Mouse (Mus musculus) bone marrow macrophage, adult 2 months (primary cell): ENCODE results near the gene Rbpj. TPM values are rescaled to one million over a fixed set of nuclear protein-coding genes. Genes with fewer than 3 reads are reported as not detected.
A peak's percentile ranks its signal among the peaks of the same experiment; 100 is the strongest.
"Not testable (repeated sequence)": the region's sequence is repeated elsewhere in the genome, so short reads cannot be mapped to it uniquely, and the experiment has no call there.

Source experiments
- H3K27ac ChIP-seq: 2 replicates; pipeline ENCODE4 v1.5.1; 2012; ENCODE audit warnings: low read depth, low read length; ENCODE audit not compliant: insufficient read depth
- H3K4me1 ChIP-seq: 2 replicates; pipeline ENCODE4 v1.6.1; 2012; ENCODE audit warnings: low read length; ENCODE audit not compliant: control insufficient read depth, insufficient read depth
- H3K4me3 ChIP-seq: 2 replicates; pipeline ENCODE4 v1.5.1; 2012; ENCODE audit warnings: mild to moderate bottlenecking, low read length, moderate library complexity; ENCODE audit not compliant: insufficient read depth
- CTCF ChIP-seq: IDR thresholded peaks from 2 replicates; pipeline ENCODE4 v1.5.1; 2012; ENCODE audit warnings: low read depth, mild to moderate bottlenecking, low read length, moderate library complexity
- POLR2A ChIP-seq: IDR thresholded peaks from 2 replicates; pipeline ENCODE4 v1.6.1; 2012; ENCODE audit warnings: mild to moderate bottlenecking, low read depth, low read length, borderline replicate concordance
- polyA plus RNA-seq: library from polyadenylated mRNA; stranded (reverse); fragments of >200 nt; gene quantifications from 2 replicates; pipeline ENCODE4 v1.2.4, GENCODE M21; 2012; ENCODE audit not compliant: missing spikeins, insufficient read depth, insufficient read length

The Rbpj gene
- polyA plus RNA-seq, 1 experiment = 136 TPM

- peak overlapping the region; percentile 57 for H3K4me3 ChIP-seq
- H3K27ac ChIP-seq = peak overlapping the region; percentile 100
- H3K4me1 ChIP-seq = peaks cover 73% of the 10 kb centered on the region
- TF ChIP-seq CTCF = no peak
- TF ChIP-seq POLR2A = no peak
Measured at GRCm38 (mm10) chr5:53539860-53540633, 74.1 kb downstream of the Rbpj start.

DNA sequence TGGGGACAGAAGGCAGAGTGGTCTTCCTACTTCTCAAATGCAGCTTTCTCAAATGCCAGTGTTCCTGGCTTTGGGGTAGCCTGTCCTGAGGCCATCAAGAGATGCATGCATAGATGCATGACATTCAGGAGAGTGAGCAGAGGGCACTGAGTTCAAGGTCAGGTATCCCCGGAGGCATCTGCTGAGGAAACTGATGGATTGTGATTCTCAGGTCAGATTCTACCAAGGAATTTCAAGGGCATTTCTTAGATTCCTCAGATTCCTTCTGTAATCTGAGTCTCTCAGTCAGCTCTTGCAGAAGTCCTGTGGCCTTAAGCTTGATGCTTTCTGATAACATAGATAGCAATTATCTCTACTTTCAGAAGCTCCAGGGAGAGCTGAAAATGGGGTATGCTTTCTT, 76.1 kb downstream of the Rbpj start:
- Histone ChIP-seq H3K4me1 (peaks cover 78% of the 10 kb centered on the region), H3K27ac (peak overlapping the region; percentile 90), H3K4me3 (no peak overlapping the region)
- TF ChIP-seq POLR2A = no peak
- no peak for TF ChIP-seq CTCF

GRCm38 (mm10) chr5:53543399-53543798, 77.4 kb downstream of the Rbpj start:
- peaks cover 77% of the 10 kb centered on the region for H3K4me1 ChIP-seq
- H3K27ac ChIP-seq = peak overlapping the region; percentile 90
- no peak for TF ChIP-seq CTCF
- TF ChIP-seq POLR2A = no peak
- H3K4me3 ChIP-seq = no peak overlapping the region

DNA sequence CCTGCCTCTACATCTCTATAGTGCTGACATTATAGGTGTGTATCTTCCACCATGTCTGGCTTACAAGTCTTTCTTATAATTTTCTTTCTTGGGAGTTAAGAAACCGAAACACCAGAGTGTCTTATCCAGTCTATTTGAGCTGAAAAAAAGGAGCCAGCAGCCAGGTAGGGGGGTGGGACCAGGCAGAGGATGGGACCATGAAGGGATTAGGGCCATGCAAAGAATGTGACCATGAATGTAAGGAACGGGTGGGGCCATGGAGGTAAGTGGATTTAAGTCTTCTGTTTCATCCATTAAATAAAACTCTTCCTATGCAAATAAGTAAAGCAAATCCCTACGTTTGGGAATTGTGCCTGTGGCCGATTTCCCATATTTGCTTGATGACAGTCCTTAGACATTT, 78.0 kb downstream of the Rbpj start:
- peak overlapping the region; percentile 90 for H3K27ac ChIP-seq
- peaks cover 71% of the 10 kb centered on the region for H3K4me1 ChIP-seq

DNA sequence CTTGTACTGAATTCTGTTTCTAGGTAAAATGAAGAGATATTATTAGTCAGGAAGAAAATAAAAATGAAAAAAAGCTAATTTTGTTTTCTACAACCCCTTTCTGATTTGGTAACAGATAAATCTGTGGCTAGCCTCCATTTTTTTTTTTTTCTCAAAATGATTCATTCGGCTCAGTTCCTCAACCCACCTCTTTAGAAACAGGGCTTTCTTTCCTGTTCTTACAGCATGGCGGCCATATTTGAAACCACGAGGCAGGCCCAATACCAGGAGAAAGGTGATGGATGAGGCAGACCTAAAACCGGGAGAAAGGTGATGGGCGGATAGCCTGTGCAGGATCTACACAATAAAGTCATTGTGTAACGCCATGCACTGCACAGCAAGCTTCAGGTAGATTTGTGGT, 80.5 kb downstream of the Rbpj start:
- Histone ChIP-seq H3K27ac (peak overlapping the region; percentile 87), H3K4me3 (peak overlapping the region; percentile 8)
- TF ChIP-seq POLR2A = no peak
- TF ChIP-seq CTCF = 0 out of 2 replicates have a peak, but pooled peaks have one; percentile 12

More for the DNA sequence above, 78.0 kb downstream of the Rbpj start:
- no peak overlapping the region for H3K4me3 ChIP-seq
- TF ChIP-seq POLR2A (no peak), CTCF (no peak)

GRCm38 (mm10) chr5:53546979-53547472, 81.1 kb downstream of the Rbpj start:
- TF ChIP-seq POLR2A = no peak
- no peak for TF ChIP-seq CTCF

More for the DNA sequence above, 80.5 kb downstream of the Rbpj start:
- H3K4me1 ChIP-seq = peaks cover 64% of the 10 kb centered on the region

GRCm38 (mm10) chr5:53550329-53550728, 84.4 kb downstream of the Rbpj start:
- H3K4me1 ChIP-seq = peaks cover 38% of the 10 kb centered on the region

More at GRCm38 (mm10) chr5:53546979-53547472, 81.1 kb downstream of the Rbpj start:
- Histone ChIP-seq H3K27ac (peak overlapping the region; percentile 87), H3K4me1 (peaks cover 62% of the 10 kb centered on the region), H3K4me3 (peak overlapping the region; percentile 14)

DNA sequence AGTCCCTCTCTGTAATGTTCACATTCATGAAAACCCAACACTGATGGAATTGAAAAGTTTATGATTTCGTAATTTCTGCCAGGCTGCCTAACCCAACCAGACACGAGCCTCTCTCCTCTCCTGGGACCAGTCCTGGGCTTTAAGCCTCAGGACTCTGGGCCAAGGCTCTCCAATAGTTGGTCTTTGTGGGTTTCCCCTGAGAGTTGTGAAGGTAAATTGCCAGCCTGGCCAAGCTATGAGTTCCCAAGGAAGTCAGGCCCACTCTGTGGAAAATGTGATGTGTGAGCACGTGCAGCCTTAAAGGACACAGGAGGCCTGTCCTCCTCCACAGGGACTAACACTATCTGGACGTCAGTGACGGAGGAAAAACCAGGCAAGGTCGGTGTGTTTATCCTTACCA, 85.4 kb downstream of the Rbpj start:
- Histone ChIP-seq H3K4me1 (peaks cover 29% of the 10 kb centered on the region), H3K4me3 (no peak overlapping the region), H3K27ac (no peak overlapping the region)
- TF ChIP-seq POLR2A (no peak), CTCF (no peak)

More at GRCm38 (mm10) chr5:53550329-53550728, 84.4 kb downstream of the Rbpj start:
- H3K27ac ChIP-seq, H3K4me3 ChIP-seq: not testable (repeated sequence)

DNA sequence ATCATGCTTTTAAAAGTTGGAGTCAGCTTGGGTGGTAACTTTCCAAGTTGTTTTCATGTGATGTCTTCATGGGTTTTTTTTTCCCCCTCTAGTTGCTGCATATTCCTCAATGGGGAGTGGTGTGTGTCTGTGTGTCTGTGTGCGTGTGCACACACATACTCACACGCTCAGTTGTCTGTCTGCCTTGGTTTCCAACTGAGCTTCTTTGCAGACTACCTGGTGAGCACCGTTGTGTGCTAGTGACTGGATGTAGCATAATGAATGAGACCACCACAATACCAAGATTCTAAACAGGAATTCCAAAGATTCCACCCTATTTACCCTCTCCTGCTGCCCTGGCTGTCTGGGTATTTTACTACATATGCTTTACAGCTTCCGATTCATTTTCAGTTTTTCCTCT, 86.0 kb downstream of the Rbpj start:
- no peak overlapping the region for H3K27ac ChIP-seq
- TF ChIP-seq CTCF = no peak
- no peak for TF ChIP-seq POLR2A
- H3K4me3 ChIP-seq = no peak overlapping the region
- peaks cover 25% of the 10 kb centered on the region for H3K4me1 ChIP-seq

- no peak overlapping the region for H3K27ac ChIP-seq
- no peak for TF ChIP-seq CTCF
- no peak for TF ChIP-seq POLR2A
- H3K4me3 ChIP-seq = no peak overlapping the region
- H3K4me1 ChIP-seq = peaks cover 15% of the 10 kb centered on the region
Measured at GRCm38 (mm10) chr5:53553281-53553680, 87.3 kb downstream of the Rbpj start.

DNA sequence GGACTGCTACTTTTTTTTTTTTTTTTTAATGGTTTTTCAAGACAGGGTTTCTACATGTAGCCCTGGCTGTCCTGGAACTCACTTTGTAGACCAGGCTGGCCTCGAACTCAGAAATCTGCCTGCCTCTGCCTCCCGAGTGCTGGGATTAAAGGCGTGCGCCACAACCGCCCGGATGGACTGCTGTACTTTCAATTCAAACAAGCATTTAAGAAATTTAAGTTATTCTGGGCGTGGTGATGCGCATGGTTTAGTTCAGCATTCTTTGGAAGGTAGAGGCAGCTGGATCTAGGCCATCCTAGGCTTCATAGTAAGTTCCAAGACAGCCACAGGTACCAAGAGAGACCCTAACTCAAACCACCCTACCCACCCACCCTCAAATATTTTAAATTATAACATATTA, 88.2 kb downstream of the Rbpj start:
- H3K27ac ChIP-seq = no peak overlapping the region
- no peak overlapping the region for H3K4me3 ChIP-seq
- peaks cover 13% of the 10 kb centered on the region for H3K4me1 ChIP-seq
- TF ChIP-seq CTCF (no peak), POLR2A (no peak)
